Comparison of ENCODE assay signal across 27 mouse cellular contexts in genomic region chr7:84560500-84560899, GRCm38 (mm10). TPM values are rescaled to one million over a fixed set of nuclear protein-coding genes. Genes with fewer than 3 reads are reported as not detected.
"Had no signal": no experiment of that assay in that cellular context is flagged by ENCODE, and none has a peak within 500 bp of the region (broad histone marks: within the 10 kb centered on the region; RNA-seq: fewer than 3 reads in every experiment).

No protein-coding gene starts in this region.

- H3K4me2 ChIP-seq: heart, embryonic 11.5 days; heart, embryonic 13.5 days; heart, embryonic 15.5 days; hindbrain, embryonic 13.5 days; hindbrain, embryonic 15.5 days; intestine, embryonic 15.5 days; kidney, embryonic 15.5 days; limb, embryonic 13.5 days had no signal

- H3K4me1 ChIP-seq: heart, embryonic 15.5 days; hindbrain, embryonic 13.5 days; hindbrain, embryonic 15.5 days; intestine, embryonic 15.5 days; kidney, embryonic 15.5 days had no signal

- H3K4me3 ChIP-seq: heart, adult 2 months; heart, embryonic 13.5 days; heart, embryonic 15.5 days; hindbrain, embryonic 13.5 days; hindbrain, embryonic 15.5 days; intestine, embryonic 15.5 days; kidney, embryonic 15.5 days; limb, embryonic 13.5 days had no signal

- DNase-seq: forebrain, postnatal 0 days; gastrocnemius, postnatal 14 days; gastrocnemius, postnatal 36 days; heart, adult 11 months; heart, adult 2 months; heart, postnatal 14 days; heart, postnatal 36 days; kidney, adult 11 months; kidney, adult 2 months; kidney, adult 9 months; kidney, postnatal 14 days; kidney, postnatal 36 days; layer of hippocampus, adult 9-11 months; layer of hippocampus, postnatal 36 days; left cerebral cortex, postnatal 4 days had no signal

- H3K9ac ChIP-seq: forebrain, postnatal 0 days; heart, embryonic 13.5 days; heart, embryonic 15.5 days; hindbrain, embryonic 13.5 days; hindbrain, embryonic 15.5 days; intestine, embryonic 15.5 days; kidney, embryonic 15.5 days; limb, embryonic 13.5 days had no signal

- H3K36me3 ChIP-seq: heart, embryonic 13.5 days; heart, embryonic 15.5 days; hindbrain, embryonic 13.5 days; hindbrain, embryonic 15.5 days; intestine, embryonic 15.5 days; kidney, embryonic 15.5 days; limb, embryonic 13.5 days had no signal

- ATAC-seq: forebrain, postnatal 0 days; inflammation-experienced regulatory T-cells, adult 6 months; intestine, embryonic 15.5 days had no signal

- H3K9me3 ChIP-seq: heart, embryonic 13.5 days; heart, embryonic 15.5 days; hindbrain, embryonic 13.5 days; hindbrain, embryonic 15.5 days; intestine, embryonic 15.5 days; kidney, embryonic 15.5 days; limb, embryonic 13.5 days had no signal

- H3K27ac ChIP-seq: heart, adult 2 months; heart, embryonic 13.5 days; heart, embryonic 15.5 days; hindbrain, embryonic 13.5 days; hindbrain, embryonic 15.5 days; intestine, embryonic 15.5 days; kidney, embryonic 15.5 days; kidney, postnatal 0 days; limb, embryonic 13.5 days had no signal

- H3K27me3 ChIP-seq: heart, embryonic 13.5 days; heart, embryonic 15.5 days; hindbrain, embryonic 13.5 days; hindbrain, embryonic 15.5 days; intestine, embryonic 15.5 days; kidney, embryonic 15.5 days; limb, embryonic 13.5 days had no signal

RNA-seq across cellular contexts. Expression of gene Gm2115, which starts 31.7 kb away (rescaled TPM):
- total RNA-seq: hematopoietic stem cell, adult 5-6 weeks had no signal
- polyA plus RNA-seq: heart, postnatal 0 days; inflammation-experienced regulatory T-cells, adult 6 months had no signal
